Mouse (Mus musculus): Measurements from ENCODE around the gene 2410004B18Rik.
"Not testable (repeated sequence)": the region's sequence is repeated elsewhere in the genome, so short reads cannot be mapped to it uniquely, and the experiment has no call there.

Gene 2410004B18Rik

GRCm38 (mm10) chr3:145937505-145938404 lies at the start of gene 2410004B18Rik:
Gene 2410004B18Rik, plus strand, starts transcription at chr3:145938014.
- peak; percentile 95 for DNase-seq (ENCODE audit: low read depth, low spot score)

GRCm38 (mm10) chr3:145890346-145891132 lies 47.3 kb upstream of the 2410004B18Rik start:
- DNase-seq (ENCODE audit: low read depth, low spot score): peak; percentile 29

DNA sequence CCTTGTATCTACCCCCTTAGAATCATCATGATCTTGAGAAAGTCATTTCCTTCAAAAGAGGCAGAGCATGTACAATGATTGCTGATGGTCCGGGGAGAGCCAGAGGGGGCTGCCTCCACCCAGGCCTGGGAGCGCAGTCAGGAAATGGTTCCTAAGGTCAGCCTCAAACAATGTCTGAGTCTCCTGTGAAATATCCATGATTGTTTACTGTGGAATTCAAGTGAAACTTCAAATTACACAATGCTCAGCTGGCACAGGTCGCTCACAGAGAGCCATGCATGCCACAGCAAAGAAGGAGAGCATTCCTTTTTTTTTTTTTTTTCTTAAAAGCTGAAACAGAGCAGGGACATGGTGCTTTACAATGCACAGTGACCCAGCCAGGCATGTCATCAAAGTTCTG lies 45.4 kb upstream of the 2410004B18Rik start:
- DNase-seq (ENCODE audit: low read depth, low spot score): no peak

DNA sequence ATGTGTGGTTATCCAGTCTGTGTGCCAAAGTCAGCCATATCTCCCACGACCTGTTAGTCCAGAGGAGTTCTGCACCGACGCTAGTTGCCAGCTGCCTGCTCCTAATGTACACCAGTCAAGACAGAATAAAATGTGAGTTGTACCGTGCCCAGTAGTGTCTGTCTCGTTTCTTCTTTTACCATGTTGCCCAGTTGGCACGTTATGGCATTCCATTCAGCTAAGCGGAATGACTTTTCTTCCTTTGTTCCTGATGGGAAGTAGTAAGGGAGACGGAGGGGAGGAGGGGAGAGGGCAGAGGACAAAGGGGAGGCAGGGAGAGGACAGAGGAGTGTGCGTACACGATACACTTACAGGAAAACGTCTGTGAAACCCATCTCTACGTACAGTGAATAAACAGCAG lies 43.7 kb upstream of the 2410004B18Rik start:
- no peak for DNase-seq (ENCODE audit: low read depth, low spot score)

DNA sequence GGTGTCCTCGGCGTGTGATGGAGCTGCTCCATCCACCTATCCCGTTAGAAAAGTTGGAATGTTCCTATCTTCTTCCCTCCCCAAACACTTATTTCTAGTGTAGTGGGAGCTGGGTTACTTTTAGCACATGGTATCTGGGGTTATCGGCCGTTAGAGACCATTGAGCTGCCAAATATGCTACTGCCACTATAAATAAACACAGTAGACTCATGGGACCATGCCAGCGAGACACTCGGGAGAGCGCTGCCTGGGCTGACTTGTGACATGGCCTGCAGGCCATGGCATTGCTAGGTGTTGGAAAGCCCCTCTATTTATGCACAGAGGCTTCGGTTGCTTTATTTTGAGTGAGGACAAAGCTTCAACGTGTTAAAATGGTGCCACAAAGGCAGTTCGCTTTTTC lies 40.1 kb upstream of the 2410004B18Rik start:
- no peak for DNase-seq (ENCODE audit: low read depth, low spot score)

GRCm38 (mm10) chr3:145899832-145900231 lies 38.0 kb upstream of the 2410004B18Rik start:
- no peak for DNase-seq (ENCODE audit: low read depth, low spot score)

- no peak for DNase-seq (ENCODE audit: low read depth, low spot score)
Measured at GRCm38 (mm10) chr3:145903530-145903929, 34.3 kb upstream of the 2410004B18Rik start.

GRCm38 (mm10) chr3:145904850-145905776 lies 32.7 kb upstream of the 2410004B18Rik start:
- DNase-seq (ENCODE audit: low read depth, low spot score): peak; percentile 73

GRCm38 (mm10) chr3:145906582-145906981 lies 31.2 kb upstream of the 2410004B18Rik start:
- DNase-seq (ENCODE audit: low read depth, low spot score): no peak

GRCm38 (mm10) chr3:145912512-145912911 lies 25.3 kb upstream of the 2410004B18Rik start:
- no peak for DNase-seq (ENCODE audit: low read depth, low spot score)

- no peak for DNase-seq (ENCODE audit: low read depth, low spot score)
Measured at GRCm38 (mm10) chr3:145913263-145913662, 24.6 kb upstream of the 2410004B18Rik start.

GRCm38 (mm10) chr3:145913942-145914341 lies 23.9 kb upstream of the 2410004B18Rik start:
- DNase-seq (ENCODE audit: low read depth, low spot score): not testable (repeated sequence)

DNA sequence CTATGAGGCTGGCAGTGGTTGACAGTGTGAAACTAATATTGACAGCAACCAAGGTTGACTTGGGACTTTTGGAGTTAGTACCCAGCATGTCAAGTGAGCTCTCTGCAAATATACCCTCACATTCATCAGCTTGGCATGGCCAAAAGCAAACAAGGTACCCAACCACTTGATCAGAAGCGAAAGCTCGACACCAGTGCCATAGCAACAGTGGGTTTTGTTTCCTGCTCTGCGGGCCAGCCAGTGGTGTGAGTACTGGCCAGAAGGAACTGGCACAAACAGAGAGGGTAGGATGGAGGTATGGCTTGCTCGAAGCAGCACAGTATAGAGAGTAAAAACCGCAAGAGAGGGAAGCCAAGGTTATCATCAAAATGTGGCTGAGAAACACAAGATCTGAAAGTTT lies 21.4 kb upstream of the 2410004B18Rik start:
- no peak for DNase-seq (ENCODE audit: low read depth, low spot score)

DNA sequence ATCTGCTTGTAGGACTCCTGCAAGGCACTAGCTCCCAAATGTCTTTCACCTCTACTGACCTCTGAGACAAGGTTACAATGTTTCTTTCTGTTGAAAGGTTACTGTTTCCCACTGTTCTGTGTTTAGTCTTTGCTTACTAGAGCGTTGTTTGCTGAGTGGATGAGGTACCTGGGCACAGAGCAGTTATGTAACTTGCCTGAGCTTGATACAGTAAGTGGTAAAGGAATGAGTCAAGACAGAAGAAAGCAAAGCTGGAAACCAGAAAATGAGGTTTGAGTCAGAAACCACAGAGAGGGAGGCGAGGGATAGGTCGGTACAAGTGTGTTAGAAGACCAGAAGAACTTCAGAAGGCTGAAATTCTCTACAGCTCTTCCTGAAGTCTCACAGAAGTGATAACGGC lies 21.0 kb upstream of the 2410004B18Rik start:
- no peak for DNase-seq (ENCODE audit: low read depth, low spot score)

DNA sequence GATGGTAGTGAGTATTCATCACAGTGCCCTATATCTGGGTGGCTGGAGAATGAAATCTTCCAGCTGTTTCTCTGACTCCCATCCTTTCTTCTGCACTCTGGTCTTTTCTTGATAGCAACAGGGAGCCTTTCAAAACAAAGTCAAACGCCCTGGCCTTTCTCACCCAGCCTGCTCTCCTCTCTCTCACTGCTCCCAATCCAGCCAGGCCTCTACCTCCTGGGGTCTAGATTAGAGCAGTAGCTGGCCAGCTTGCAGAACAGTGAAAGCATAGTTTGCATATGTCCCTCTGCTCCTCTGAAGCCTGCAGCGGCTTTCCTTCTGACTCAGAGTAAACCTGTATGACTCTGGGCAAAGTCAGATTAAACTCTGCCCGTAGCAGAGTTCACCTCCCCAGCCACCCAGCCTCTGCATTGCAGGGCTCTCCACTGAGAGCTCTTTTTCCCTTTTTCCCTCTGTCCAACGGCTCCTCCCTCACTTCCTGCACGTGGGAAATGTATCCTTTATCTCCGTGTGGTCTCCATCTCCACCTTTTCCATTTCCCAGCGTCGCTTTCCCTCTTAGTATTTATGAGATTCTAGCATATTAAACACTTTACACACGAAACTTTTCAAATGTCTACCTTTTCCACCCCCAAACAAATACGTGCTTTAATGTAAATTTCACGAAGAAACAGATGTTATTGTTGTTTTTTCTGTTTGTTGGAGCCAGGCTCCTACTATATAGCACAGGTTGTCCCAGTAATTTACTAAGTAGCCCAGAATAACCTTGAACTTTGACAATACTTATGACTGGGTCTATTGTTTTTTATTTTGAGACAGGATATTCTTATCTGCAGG lies 15.6 kb upstream of the 2410004B18Rik start, which contains the start of gene Bcl10:
TSS of gene Bcl10 (plus strand) at position 786 of the 836 bp plus-strand sequence.
- no peak for DNase-seq (ENCODE audit: low read depth, low spot score)

DNA sequence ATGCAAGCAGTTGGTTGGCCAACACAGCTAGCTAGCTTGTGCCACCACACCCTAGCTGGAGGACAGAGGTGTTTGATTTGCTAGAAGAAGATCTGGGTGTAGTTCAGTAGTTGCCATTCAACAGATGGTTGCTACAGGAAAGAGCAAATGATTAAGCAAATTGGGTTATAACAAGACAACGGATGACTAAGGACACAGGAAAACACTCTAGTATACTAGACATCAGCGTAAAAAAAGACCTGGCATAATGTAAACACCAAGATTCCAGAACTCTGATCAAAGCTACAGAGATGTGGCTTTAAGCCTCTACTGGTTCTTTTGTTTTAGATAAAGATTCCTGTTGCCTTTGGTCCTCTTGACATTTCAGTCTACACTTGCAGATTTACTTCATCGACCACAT lies 14.8 kb upstream of the 2410004B18Rik start:
- DNase-seq (ENCODE audit: low read depth, low spot score): no peak

- DNase-seq (ENCODE audit: low read depth, low spot score): peak; percentile 100
Measured at GRCm38 (mm10) chr3:145923874-145924577, 13.8 kb upstream of the 2410004B18Rik start.

DNA sequence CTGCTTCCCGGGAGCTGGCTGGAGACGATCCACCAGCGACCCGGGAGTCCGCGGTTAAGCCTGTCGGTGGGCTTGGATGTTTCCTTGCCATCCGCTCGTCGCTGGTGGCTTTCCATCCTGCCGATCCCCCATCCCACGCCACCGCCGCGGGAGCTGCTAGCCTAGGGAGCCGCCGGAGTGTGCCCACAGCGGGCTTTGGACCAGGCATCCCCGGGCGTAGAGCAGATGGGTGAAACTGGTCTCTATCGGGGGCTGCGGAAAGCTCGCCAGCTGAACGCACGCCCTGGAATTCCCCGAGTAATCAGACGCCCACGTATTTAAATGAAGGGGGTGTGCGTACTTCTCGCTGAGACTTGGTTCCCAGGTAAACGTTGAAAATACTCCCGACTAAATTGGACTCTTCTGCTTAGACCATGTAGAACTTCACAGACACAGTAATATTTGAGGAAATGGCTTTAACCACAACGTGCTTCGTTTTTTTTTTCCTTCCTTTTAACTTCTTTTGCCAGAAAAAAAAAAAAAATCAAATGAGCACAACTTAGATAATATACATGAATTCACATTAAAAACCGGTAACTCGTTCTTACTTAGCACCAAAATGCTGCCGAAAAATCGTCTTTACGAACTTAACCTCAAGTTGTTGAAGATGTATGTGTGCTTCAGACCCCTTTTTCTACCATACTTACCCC lies 13.0 kb upstream of the 2410004B18Rik start:
- DNase-seq (ENCODE audit: low read depth, low spot score): peak; percentile 61

DNA sequence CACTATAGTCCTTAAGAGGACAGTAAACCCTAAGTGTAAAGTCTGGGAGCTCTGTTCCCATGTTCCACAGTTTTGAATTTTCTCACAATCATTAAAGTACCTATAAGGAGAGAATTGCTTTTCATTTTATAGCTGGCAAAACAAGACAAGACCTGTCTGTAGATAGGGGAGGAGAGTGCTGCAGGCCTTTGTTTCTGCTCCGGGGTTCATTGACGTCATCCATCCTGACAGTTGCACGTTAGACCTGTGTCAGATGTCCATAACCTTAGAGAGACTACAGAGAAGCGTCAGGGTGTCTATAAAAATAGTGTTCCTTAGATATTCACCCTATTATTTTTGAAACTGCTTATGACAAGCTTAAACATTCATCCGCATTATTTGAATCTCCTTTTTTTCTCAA lies 12.3 kb upstream of the 2410004B18Rik start:
- no peak for DNase-seq (ENCODE audit: low read depth, low spot score)
